Mouse (Mus musculus): Measurements from ENCODE around the gene Kcnma1. TPM values are rescaled to one million over a fixed set of nuclear protein-coding genes. Genes with fewer than 3 reads are reported as not detected.

The Kcnma1 gene
- polyA plus RNA-seq, 1 experiment from 2014 or later, result 0.62 TPM

DNA sequence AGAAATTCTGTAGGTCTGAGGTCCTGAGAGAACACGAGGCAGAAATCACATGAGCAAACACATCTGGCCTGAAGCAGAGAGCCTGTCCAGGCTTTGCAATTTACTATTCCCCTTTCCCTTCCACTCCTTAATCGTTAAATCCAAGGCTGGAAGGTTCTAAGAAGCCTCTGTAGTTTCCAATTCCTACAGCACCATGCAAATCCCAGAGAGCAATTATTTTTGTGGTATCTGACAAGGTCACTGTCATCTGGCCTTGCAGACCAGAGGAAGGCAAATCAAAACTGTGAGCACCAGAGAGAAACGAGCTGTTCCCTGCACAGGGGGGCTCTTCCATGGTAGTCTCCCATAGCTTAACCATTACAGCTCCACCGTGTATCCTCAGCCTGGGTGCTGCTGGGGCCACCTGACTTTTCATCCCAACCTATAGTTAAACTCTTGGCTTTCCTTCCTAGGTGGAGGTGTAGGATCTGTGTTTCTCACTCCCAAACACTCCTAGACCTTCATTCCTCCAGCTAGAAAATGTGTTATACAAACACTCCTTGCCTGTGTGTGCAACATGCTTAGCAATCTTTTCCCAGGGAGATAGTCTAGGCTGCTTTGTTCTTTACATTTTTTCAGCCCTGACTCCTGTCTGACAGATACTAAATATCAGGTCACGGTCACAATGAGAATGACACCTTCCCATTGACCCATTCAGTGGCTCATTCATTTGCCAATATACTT, 461.9 kb downstream of the Kcnma1 start:
- H3K9ac ChIP-seq (replicated peaks; ENCODE audit: low read depth), result no peak overlapping the region
- no peaks in the 10 kb centered on the region for H3K36me3 ChIP-seq (ENCODE audit: insufficient read depth, low read length)
- H3K27ac ChIP-seq (ENCODE audit: low read length), result no peak overlapping the region
- DNase-seq (ENCODE audit: low spot score) (no peak), ATAC-seq (no peak)
- TF ChIP-seq EP300 (IDR thresholded peaks at IDR 0.05), result no peak
- TF ChIP-seq CTCF (IDR thresholded peaks at IDR 0.05), result no peak
- 27% methylated on average over 5 of the region's 5 CpGs for WGBS
- no peak overlapping the region for H3K4me2 ChIP-seq (replicated peaks; ENCODE audit: low read depth, low read length)
- no peaks in the 10 kb centered on the region for H3K27me3 ChIP-seq (replicated peaks; ENCODE audit: insufficient read depth, low read length)
- H3K4me1 ChIP-seq (ENCODE audit: insufficient read depth, low read depth, low read length), result no peaks in the 10 kb centered on the region
- H3K4me3 ChIP-seq (ENCODE audit: low read depth, low read length), result no peak overlapping the region
- H3K9me3 ChIP-seq (ENCODE audit: low read length), result no peaks in the 10 kb centered on the region

DNA sequence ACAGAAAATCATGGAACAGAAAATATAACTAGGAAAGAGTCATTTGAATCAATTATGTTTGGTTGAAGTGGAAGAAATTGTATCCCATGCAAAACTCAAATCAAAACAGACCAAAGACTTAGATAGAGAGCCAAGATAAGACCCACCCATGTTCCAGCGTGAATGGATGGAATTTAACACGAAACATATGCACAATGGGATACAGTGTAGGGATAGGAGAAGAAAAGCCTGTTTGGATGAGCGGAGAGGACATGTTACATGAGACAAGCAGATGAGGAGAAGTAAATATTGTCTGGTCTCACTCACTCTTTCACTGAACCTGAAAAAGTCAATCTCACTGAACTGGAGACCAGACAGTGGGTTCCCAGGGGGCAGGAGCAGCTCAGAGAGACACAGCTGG, 463.8 kb downstream of the Kcnma1 start:
- Histone ChIP-seq H3K9ac (replicated peaks; ENCODE audit: low read depth) (no peak overlapping the region), H3K9me3 (ENCODE audit: low read length) (no peaks in the 10 kb centered on the region), H3K27me3 (replicated peaks; ENCODE audit: insufficient read depth, low read length) (no peaks in the 10 kb centered on the region), H3K36me3 (ENCODE audit: insufficient read depth, low read length) (no peaks in the 10 kb centered on the region), H3K27ac (ENCODE audit: low read length) (no peak overlapping the region), H3K4me2 (replicated peaks; ENCODE audit: low read depth, low read length) (no peak overlapping the region), H3K4me3 (ENCODE audit: low read depth, low read length) (no peak overlapping the region), H3K4me1 (ENCODE audit: insufficient read depth, low read depth, low read length) (no peaks in the 10 kb centered on the region)
- DNase-seq (ENCODE audit: low spot score), result no peak
- no peak for ATAC-seq
- no peak for TF ChIP-seq CTCF (IDR thresholded peaks at IDR 0.05)
- no peak for TF ChIP-seq EP300 (IDR thresholded peaks at IDR 0.05)
- WGBS, result 72% methylated on average over 3 of the region's 3 CpGs

DNA sequence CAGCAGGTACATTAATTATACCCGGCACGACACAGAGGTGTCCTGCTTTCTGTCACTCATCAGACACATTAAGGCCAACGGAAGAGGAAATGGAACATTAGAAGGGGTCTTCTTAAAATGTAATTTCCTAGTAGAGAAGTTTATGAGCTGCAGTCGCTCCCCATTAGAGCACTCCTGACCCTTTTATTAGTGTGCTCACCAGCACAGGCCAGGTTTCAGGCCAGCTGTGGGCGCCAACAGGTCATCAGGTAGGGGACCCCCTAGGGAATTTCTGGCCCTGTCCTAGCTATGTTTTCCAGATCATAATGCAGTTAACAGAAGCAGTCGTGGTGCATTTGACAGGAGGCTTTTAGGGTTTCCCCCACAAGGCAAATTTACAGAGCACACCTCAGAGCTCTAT, 472.2 kb downstream of the Kcnma1 start:
- 84% methylated on average over 6 of the region's 6 CpGs for WGBS

DNA sequence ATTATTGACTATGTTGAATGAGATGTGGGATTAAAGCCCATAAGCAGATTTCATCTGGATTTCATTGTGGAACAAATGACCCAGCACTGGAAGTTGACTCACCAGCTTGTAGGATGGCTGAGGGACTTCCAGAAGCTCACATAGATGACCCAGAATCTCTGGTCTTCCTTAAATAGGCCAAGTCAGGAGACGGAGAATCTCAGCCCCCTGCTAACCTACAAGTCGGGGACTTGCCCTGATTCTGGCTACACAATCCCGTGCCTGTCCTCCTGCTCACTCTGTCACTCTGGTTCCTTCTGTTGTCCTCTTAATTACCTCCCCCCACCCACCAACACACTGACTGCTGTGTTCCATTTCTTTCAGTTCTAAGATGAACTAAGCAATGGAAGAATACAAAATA, 474.7 kb downstream of the Kcnma1 start:
- 86% methylated on average over 3 of the region's 3 CpGs for WGBS
- H3K27me3 ChIP-seq (replicated peaks; ENCODE audit: insufficient read depth, low read length), result no peaks in the 10 kb centered on the region
- H3K36me3 ChIP-seq (ENCODE audit: insufficient read depth, low read length), result no peaks in the 10 kb centered on the region
- TF ChIP-seq EP300 (IDR thresholded peaks at IDR 0.05) (no peak), CTCF (IDR thresholded peaks at IDR 0.05) (no peak)
- H3K27ac ChIP-seq (ENCODE audit: low read length), result no peak overlapping the region
- ATAC-seq (no peak), DNase-seq (ENCODE audit: low spot score) (no peak)
- H3K9me3 ChIP-seq (ENCODE audit: low read length), result no peaks in the 10 kb centered on the region
- no peaks in the 10 kb centered on the region for H3K4me1 ChIP-seq (ENCODE audit: insufficient read depth, low read depth, low read length)
- no peak overlapping the region for H3K9ac ChIP-seq (replicated peaks; ENCODE audit: low read depth)
- no peak overlapping the region for H3K4me3 ChIP-seq (ENCODE audit: low read depth, low read length)
- no peak overlapping the region for H3K4me2 ChIP-seq (replicated peaks; ENCODE audit: low read depth, low read length)

More for the DNA sequence above, 472.2 kb downstream of the Kcnma1 start:
- Histone ChIP-seq H3K36me3 (ENCODE audit: insufficient read depth, low read length) (no peaks in the 10 kb centered on the region), H3K4me2 (replicated peaks; ENCODE audit: low read depth, low read length) (no peak overlapping the region), H3K4me3 (ENCODE audit: low read depth, low read length) (no peak overlapping the region), H3K9me3 (ENCODE audit: low read length) (no peaks in the 10 kb centered on the region), H3K27ac (ENCODE audit: low read length) (no peak overlapping the region), H3K4me1 (ENCODE audit: insufficient read depth, low read depth, low read length) (no peaks in the 10 kb centered on the region), H3K9ac (replicated peaks; ENCODE audit: low read depth) (no peak overlapping the region), H3K27me3 (replicated peaks; ENCODE audit: insufficient read depth, low read length) (no peaks in the 10 kb centered on the region)
- DNase-seq (ENCODE audit: low spot score), result no peak
- TF ChIP-seq CTCF (IDR thresholded peaks at IDR 0.05), result no peak
- no peak for TF ChIP-seq EP300 (IDR thresholded peaks at IDR 0.05)
- ATAC-seq, result no peak

DNA sequence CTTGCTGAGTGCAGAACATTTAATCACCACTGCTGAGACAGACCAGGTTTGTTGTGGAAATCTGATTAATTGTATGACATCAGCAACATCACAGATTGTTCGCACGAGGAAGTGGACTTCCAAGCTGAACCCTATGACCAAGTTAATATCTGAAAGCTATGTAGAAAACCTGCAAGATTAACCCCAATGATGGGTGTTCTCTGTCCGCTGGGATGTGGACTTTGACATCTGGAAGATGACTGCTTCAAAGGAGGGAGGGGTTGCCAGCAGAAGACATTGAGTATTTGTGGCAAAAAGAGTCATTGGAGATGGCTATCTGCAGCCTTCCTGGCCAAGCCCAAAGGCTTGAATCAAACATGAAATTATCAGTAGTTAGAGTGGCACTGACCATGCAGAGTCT, 480.9 kb downstream of the Kcnma1 start:
- DNase-seq (ENCODE audit: low spot score) (no peak), ATAC-seq (no peak)
- Histone ChIP-seq H3K36me3 (ENCODE audit: insufficient read depth, low read length) (no peaks in the 10 kb centered on the region), H3K27ac (ENCODE audit: low read length) (no peak overlapping the region), H3K4me2 (replicated peaks; ENCODE audit: low read depth, low read length) (no peak overlapping the region), H3K9me3 (ENCODE audit: low read length) (no peaks in the 10 kb centered on the region), H3K4me1 (ENCODE audit: insufficient read depth, low read depth, low read length) (no peaks in the 10 kb centered on the region), H3K9ac (replicated peaks; ENCODE audit: low read depth) (no peak overlapping the region), H3K4me3 (ENCODE audit: low read depth, low read length) (no peak overlapping the region), H3K27me3 (replicated peaks; ENCODE audit: insufficient read depth, low read length) (no peaks in the 10 kb centered on the region)
- no peak for TF ChIP-seq EP300 (IDR thresholded peaks at IDR 0.05)
- TF ChIP-seq CTCF (IDR thresholded peaks at IDR 0.05), result no peak
- 85% methylated on average over 3 of the region's 3 CpGs for WGBS

DNA sequence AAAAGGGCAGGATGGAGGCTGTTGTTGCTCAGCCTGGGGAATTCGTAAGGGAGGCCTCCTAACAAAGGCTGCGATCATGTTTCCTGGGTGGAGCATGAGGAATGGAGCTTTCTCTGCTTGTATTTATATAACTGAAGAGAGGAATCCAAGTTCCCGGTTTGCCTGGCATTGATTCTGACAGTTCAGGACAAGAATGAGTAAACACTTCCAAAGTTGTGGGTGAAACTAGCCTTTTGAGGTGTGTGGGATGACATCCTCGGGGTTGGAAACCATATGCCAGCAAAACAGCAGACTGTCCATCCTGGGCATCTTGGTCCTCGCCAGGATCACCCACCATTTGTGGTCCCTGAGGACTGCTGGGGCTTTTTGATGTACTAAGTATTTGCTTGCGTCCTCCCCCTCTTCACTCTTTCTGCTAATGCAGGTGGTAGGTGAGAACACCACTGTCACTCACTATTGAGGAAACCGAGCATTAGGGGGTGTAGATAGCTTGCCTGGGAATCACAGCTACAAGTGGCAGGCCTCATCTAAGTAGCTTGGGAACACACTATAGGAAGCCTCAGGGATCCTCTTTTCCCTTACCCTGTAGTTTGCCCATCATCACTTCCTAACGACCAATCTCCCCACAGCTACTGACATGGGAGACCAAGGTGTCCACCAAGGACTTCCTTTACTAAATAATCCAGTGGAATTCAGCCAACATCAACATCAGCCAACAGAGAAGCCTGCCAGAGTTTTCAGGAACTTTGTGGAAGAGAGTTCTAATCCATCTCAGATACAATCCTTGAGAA, 482.4 kb downstream of the Kcnma1 start:
- no peak overlapping the region for H3K4me2 ChIP-seq (replicated peaks; ENCODE audit: low read depth, low read length)
- TF ChIP-seq EP300 (IDR thresholded peaks at IDR 0.05), result no peak
- H3K27ac ChIP-seq (ENCODE audit: low read length), result no peak overlapping the region
- no peak overlapping the region for H3K4me3 ChIP-seq (ENCODE audit: low read depth, low read length)
- H3K9me3 ChIP-seq (ENCODE audit: low read length), result no peaks in the 10 kb centered on the region
- no peaks in the 10 kb centered on the region for H3K27me3 ChIP-seq (replicated peaks; ENCODE audit: insufficient read depth, low read length)
- DNase-seq (ENCODE audit: low spot score), result no peak
- 44% methylated on average over 8 of the region's 8 CpGs for WGBS
- H3K9ac ChIP-seq (replicated peaks; ENCODE audit: low read depth), result no peak overlapping the region
- no peaks in the 10 kb centered on the region for H3K4me1 ChIP-seq (ENCODE audit: insufficient read depth, low read depth, low read length)
- ATAC-seq, result no peak
- H3K36me3 ChIP-seq (ENCODE audit: insufficient read depth, low read length), result no peaks in the 10 kb centered on the region

All from lung, postnatal 0 days (tissue).